Mouse (Mus musculus): ENCODE results near the gene Zwilch.

The Zwilch gene

GRCm38 (mm10) chr9:64178974-64179646 lies 6.2 kb upstream of the Zwilch start, which contains the start of gene Snapc5:
Snapc5 (plus strand) TSS chr9:64179274.
- DNase-seq (ENCODE audit: low read depth, low spot score), result peak; percentile 99

- peak; percentile 73 for DNase-seq (ENCODE audit: low read depth, low spot score)
These were observed 5.7 kb upstream of the Zwilch start for GRCm38 (mm10) chr9:64178610-64178973.

GRCm38 (mm10) chr9:64175378-64175777 lies 2.5 kb upstream of the Zwilch start:
- DNase-seq (ENCODE audit: low read depth, low spot score), result no peak

GRCm38 (mm10) chr9:64174766-64175165 lies 1.9 kb upstream of the Zwilch start:
- peak; percentile 32 for DNase-seq (ENCODE audit: low read depth, low spot score)

- DNase-seq (ENCODE audit: low read depth, low spot score), result peak; percentile 20
These were observed 1.4 kb upstream of the Zwilch start for GRCm38 (mm10) chr9:64174341-64174740.

- DNase-seq (ENCODE audit: low read depth, low spot score), result peak; percentile 21
These were observed 839 bp upstream of the Zwilch start for GRCm38 (mm10) chr9:64173666-64174220.

- no peak for DNase-seq (ENCODE audit: low read depth, low spot score)
These were observed 624 bp downstream of the Zwilch start for GRCm38 (mm10) chr9:64172145-64172815.

- peak; percentile 27 for DNase-seq (ENCODE audit: low read depth, low spot score)
These were observed 2.9 kb downstream of the Zwilch start for GRCm38 (mm10) chr9:64169967-64170366.

GRCm38 (mm10) chr9:64160471-64160870 lies 12.4 kb downstream of the Zwilch start:
- DNase-seq (ENCODE audit: low read depth, low spot score), result no peak

GRCm38 (mm10) chr9:64156641-64157040 lies 16.3 kb downstream of the Zwilch start:
- no peak for DNase-seq (ENCODE audit: low read depth, low spot score)

GRCm38 (mm10) chr9:64139879-64140278 lies 33.0 kb downstream of the Zwilch start:
- no peak for DNase-seq (ENCODE audit: low read depth, low spot score)

GRCm38 (mm10) chr9:64138896-64139295 lies 34.0 kb downstream of the Zwilch start:
- DNase-seq (ENCODE audit: low read depth, low spot score), result peak; percentile 79

GRCm38 (mm10) chr9:64131623-64132022 lies 41.3 kb downstream of the Zwilch start:
- DNase-seq (ENCODE audit: low read depth, low spot score), result no peak

- peak; percentile 33 for DNase-seq (ENCODE audit: low read depth, low spot score)
These were observed 46.8 kb downstream of the Zwilch start for GRCm38 (mm10) chr9:64126121-64126520.

GRCm38 (mm10) chr9:64125307-64125706 lies 47.6 kb downstream of the Zwilch start:
- peak; percentile 55 for DNase-seq (ENCODE audit: low read depth, low spot score)

- peak; percentile 83 for DNase-seq (ENCODE audit: low read depth, low spot score)
These were observed 48.1 kb downstream of the Zwilch start for GRCm38 (mm10) chr9:64124846-64125245.

GRCm38 (mm10) chr9:64122601-64123000 lies 50.3 kb downstream of the Zwilch start:
- peak; percentile 96 for DNase-seq (ENCODE audit: low read depth, low spot score)

- peak; percentile 95 for DNase-seq (ENCODE audit: low read depth, low spot score)
These were observed 52.2 kb downstream of the Zwilch start for GRCm38 (mm10) chr9:64120584-64121277.

GRCm38 (mm10) chr9:64119898-64120297 lies 53.0 kb downstream of the Zwilch start:
- DNase-seq (ENCODE audit: low read depth, low spot score), result peak; percentile 94

- DNase-seq (ENCODE audit: low read depth, low spot score), result no peak
These were observed 56.0 kb downstream of the Zwilch start, which contains the start of gene Lctl for GRCm38 (mm10) chr9:64116876-64117275. Lctl (plus strand) TSS chr9:64117147.

GRCm38 (mm10) chr9:64115756-64116155 lies 57.1 kb downstream of the Zwilch start:
- DNase-seq (ENCODE audit: low read depth, low spot score), result no peak

GRCm38 (mm10) chr9:64114646-64115045 lies 58.3 kb downstream of the Zwilch start:
- no peak for DNase-seq (ENCODE audit: low read depth, low spot score)
